39 mouse cellular contexts compared by ENCODE assay signal in genomic region chr5:143916221-143916620, GRCm38 (mm10). TPM values are rescaled to one million over a fixed set of nuclear protein-coding genes. Genes with fewer than 3 reads are reported as not detected.
"Had no signal": no experiment of that assay in that cellular context is flagged by ENCODE, and none has a peak within 500 bp of the region (broad histone marks: within the 10 kb centered on the region; RNA-seq: fewer than 3 reads in every experiment).

No protein-coding gene starts in this region.

- H3K9me3 ChIP-seq: heart, embryonic 12.5 days; heart, embryonic 13.5 days; heart, embryonic 15.5 days; hindbrain, embryonic 10.5 days; hindbrain, embryonic 12.5 days; hindbrain, embryonic 13.5 days; hindbrain, embryonic 15.5 days; intestine, embryonic 15.5 days; kidney, embryonic 15.5 days had no signal

- DNase-seq: heart, postnatal 10 days; heart, postnatal 14 days; heart, postnatal 36 days; heart, postnatal 4 days; kidney, adult 11 months; kidney, adult 18-20 months; kidney, adult 2 months; kidney, adult 8-10 months; kidney, adult 9 months; kidney, postnatal 10 days; kidney, postnatal 14 days; kidney, postnatal 25 days; kidney, postnatal 36 days; kidney, postnatal 4 days; layer of hippocampus, adult 9-11 months; layer of hippocampus, postnatal 36 days had no signal

- H3K4me3 ChIP-seq: heart, embryonic 12.5 days; heart, embryonic 13.5 days; heart, embryonic 15.5 days; hindbrain, embryonic 10.5 days; hindbrain, embryonic 12.5 days; hindbrain, embryonic 13.5 days; hindbrain, embryonic 15.5 days; intestine, embryonic 15.5 days; kidney, embryonic 15.5 days; layer of hippocampus, adult 2 months; left cerebral cortex, adult 2 months had no signal

- H3K27ac ChIP-seq: heart, embryonic 13.5 days; heart, embryonic 15.5 days; hindbrain, embryonic 10.5 days; hindbrain, embryonic 12.5 days; hindbrain, embryonic 13.5 days; hindbrain, embryonic 14.5 days; hindbrain, embryonic 15.5 days; hindbrain, postnatal 0 days; intestine, embryonic 15.5 days; kidney, embryonic 15.5 days; kidney, postnatal 0 days; layer of hippocampus, adult 2 months; left cerebral cortex, adult 2 months had no signal

- H3K27me3 ChIP-seq: heart, embryonic 12.5 days; heart, embryonic 13.5 days; heart, embryonic 15.5 days; hindbrain, embryonic 12.5 days; hindbrain, embryonic 13.5 days; hindbrain, embryonic 15.5 days; intestine, embryonic 15.5 days; kidney, embryonic 15.5 days had no signal

- H3K4me1 ChIP-seq: heart, embryonic 13.5 days; heart, embryonic 15.5 days; hindbrain, embryonic 10.5 days; hindbrain, embryonic 12.5 days; hindbrain, embryonic 15.5 days had no signal

RNA-seq across cellular contexts. Expression of gene Gm42421, which starts 11.8 kb away (rescaled TPM):
- total RNA-seq: heart, postnatal 25 days; heart, postnatal 36 days; hematopoietic stem cell, adult 5-6 weeks had no signal
- polyA plus RNA-seq: heart, embryonic 16.5 days; kidney, adult 2 months; kidney, embryonic 16.5 days; large intestine, adult 2 months had no signal

RNA-seq across cellular contexts. Expression of gene Rsph10b, which starts 16.6 kb away (rescaled TPM):
- total RNA-seq: hematopoietic stem cell, adult 5-6 weeks had no signal

RNA-seq across cellular contexts. Expression of gene Ankrd61, which starts 18.7 kb away (rescaled TPM):
- total RNA-seq: heart, postnatal 10 days; heart, postnatal 14 days; heart, postnatal 25 days; heart, postnatal 36 days; hindbrain, postnatal 0 days; layer of hippocampus, adult 18-20 months; layer of hippocampus, adult 8-10 months; layer of hippocampus, postnatal 36 days; left cerebral cortex, adult 2 months had no signal
- polyA plus RNA-seq: heart, embryonic 14.5 days; intestine, postnatal 0 days had no signal
